Mouse (Mus musculus) heart, embryonic 11.5 days (tissue): ENCODE results near the gene Rpl35a. TPM values are rescaled to one million over a fixed set of nuclear protein-coding genes. Genes with fewer than 3 reads are reported as not detected.
A peak's percentile ranks its signal among the peaks of the same experiment; 100 is the strongest.
"Not testable (repeated sequence)": the region's sequence is repeated elsewhere in the genome, so short reads cannot be mapped to it uniquely, and the experiment has no call there.

Experiments used
- ATAC-seq: fragments of 200-750 bp; cut with Nextera tagmentation; replicated peaks from 2 replicates; pipeline ENCODE4 v1.8.0; 2017; ENCODE audit warnings: moderate library complexity; ENCODE audit not compliant: insufficient number of reproducible peaks, low FRiP score, low TSS enrichment
- H3K27ac ChIP-seq: fragments of 300-500 bp; sonication (generic); 2 replicates; pipeline ENCODE4 v1.5.1; 2014; ENCODE audit warnings: mild to moderate bottlenecking, low read depth, low read length
- H3K27me3 ChIP-seq: fragments of 300-500 bp; sonication (generic); 2 replicates; pipeline ENCODE4 v1.6.1; 2014; ENCODE audit warnings: mild to moderate bottlenecking, low read length, mixed read lengths; ENCODE audit not compliant: control insufficient read depth, insufficient read depth
- H3K36me3 ChIP-seq: fragments of 300-500 bp; sonication (generic); 2 replicates; pipeline ENCODE4 v1.6.1; 2014; ENCODE audit warnings: mild to moderate bottlenecking, low read length, moderate library complexity, mixed read lengths; ENCODE audit not compliant: control insufficient read depth, insufficient read depth
- H3K4me1 ChIP-seq: fragments of 300-500 bp; sonication (generic); 2 replicates; pipeline ENCODE4 v1.6.1; 2014; ENCODE audit warnings: low read length; ENCODE audit not compliant: control insufficient read depth, insufficient read depth
- H3K4me2 ChIP-seq: fragments of 300-500 bp; sonication (generic); 2 replicates; pipeline ENCODE4 v1.6.1; 2014; ENCODE audit warnings: mild to moderate bottlenecking, moderate library complexity
- H3K4me3 ChIP-seq: fragments of 300-500 bp; sonication (generic); 2 replicates; pipeline ENCODE4 v1.5.1; 2014; ENCODE audit warnings: low read depth, low read length
- H3K9ac ChIP-seq: fragments of 300-500 bp; sonication (generic); 2 replicates; pipeline ENCODE4 v1.6.1; 2014; ENCODE audit warnings: mild to moderate bottlenecking, low read depth, low read length, moderate library complexity
- H3K9me3 ChIP-seq: fragments of 300-500 bp; sonication (generic); replicated peaks from 2 replicates; pipeline ENCODE4 v1.6.1; 2016; ENCODE audit warnings: low read length; ENCODE audit not compliant: control insufficient read depth
- WGBS: fragments of 180-500 bp; shearing (Covaris S2); extraction: QIAGEN DNeasy Blood & Tissue Kit; methylation state at CpG from one replicate; pipeline ENCODE4 v1.1.7; 2014; ENCODE audit not compliant: insufficient replicate concordance; 5-methylcytosine and 5-hydroxymethylcytosine counted together
- polyA plus RNA-seq: library from polyadenylated mRNA; unstranded; fragments of >200 nt; fragmentation: Nextera tagmentation; extraction: Ambion mirVana; gene quantifications from 2 replicates; pipeline ENCODE4 v1.2.1, GENCODE M21; 2014

Gene Rpl35a
- polyA plus RNA-seq, 1 experiment from 2014 or later = 805 TPM

DNA sequence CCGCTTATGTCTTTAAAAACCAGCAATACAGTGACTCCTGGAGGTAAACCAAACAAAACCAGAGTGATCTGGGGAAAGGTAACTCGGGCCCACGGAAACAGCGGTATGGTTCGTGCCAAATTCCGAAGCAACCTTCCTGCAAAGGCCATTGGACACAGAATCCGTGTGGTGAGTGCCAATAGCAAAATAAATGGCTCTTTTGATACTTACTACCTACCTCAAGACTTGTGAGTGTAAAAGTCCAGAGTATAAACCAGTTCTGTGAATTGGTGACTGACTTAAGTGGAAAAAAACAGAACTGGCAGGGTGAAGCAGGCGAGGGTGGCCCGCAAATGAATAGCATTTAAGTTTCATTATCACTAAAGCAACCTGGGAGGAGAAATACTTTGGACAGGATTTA, 2.4 kb downstream of the Rpl35a start:
- not testable (repeated sequence) for H3K9me3 ChIP-seq, H3K27me3 ChIP-seq, H3K4me2 ChIP-seq, ATAC-seq, H3K27ac ChIP-seq, H3K9ac ChIP-seq
- Histone ChIP-seq H3K4me1 (peaks cover 13% of the 10 kb centered on the region), H3K36me3 (peaks cover 21% of the 10 kb centered on the region), H3K4me3 (peak overlapping the region; percentile 94; the same call in 1 of the 2 replicates)
- WGBS = 91% methylated on average over 9 of the region's 9 CpGs

DNA sequence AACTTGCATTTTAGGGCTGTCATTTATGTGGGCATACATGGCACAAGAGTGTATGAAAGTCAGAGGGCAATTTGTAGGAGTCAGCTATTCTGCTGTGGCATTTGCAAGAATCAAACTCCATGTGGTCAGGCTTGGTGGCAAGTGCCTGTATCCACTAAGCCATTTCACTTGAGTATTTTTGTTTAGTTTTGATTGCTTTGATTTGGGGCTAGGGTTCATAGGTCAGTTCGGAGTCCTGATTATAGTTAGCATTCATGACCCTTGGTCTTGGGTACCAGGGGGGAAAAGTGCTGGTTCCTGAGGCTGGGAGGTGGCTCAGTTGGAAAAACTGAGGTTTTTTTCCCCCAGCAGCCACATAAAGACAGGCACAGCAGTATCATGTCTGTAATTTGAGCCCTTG, 3.2 kb downstream of the Rpl35a start:
- WGBS = 94% methylated on average over 1 of the region's 1 CpGs
- no peak overlapping the region for H3K4me2 ChIP-seq
- H3K4me3 ChIP-seq = no peak overlapping the region
- H3K27me3 ChIP-seq = no peaks in the 10 kb centered on the region
- H3K4me1 ChIP-seq = peaks cover 13% of the 10 kb centered on the region
- H3K27ac ChIP-seq = no peak overlapping the region
- peaks cover 21% of the 10 kb centered on the region for H3K36me3 ChIP-seq
- ATAC-seq = no peak
- no peak overlapping the region for H3K9ac ChIP-seq
- no peaks in the 10 kb centered on the region for H3K9me3 ChIP-seq

GRCm38 (mm10) chr16:33060926-33061325, 4.7 kb downstream of the Rpl35a start:
- no peak overlapping the region for H3K4me2 ChIP-seq
- H3K27me3 ChIP-seq = no peaks in the 10 kb centered on the region
- peaks cover 13% of the 10 kb centered on the region for H3K4me1 ChIP-seq
- no peaks in the 10 kb centered on the region for H3K9me3 ChIP-seq
- no peak overlapping the region for H3K9ac ChIP-seq
- no peak overlapping the region for H3K4me3 ChIP-seq
- H3K27ac ChIP-seq = no peak overlapping the region
- WGBS = 75% methylated on average over 2 of the region's 2 CpGs
- H3K36me3 ChIP-seq = peaks cover 21% of the 10 kb centered on the region
- ATAC-seq = no peak

GRCm38 (mm10) chr16:33061400-33061799, 5.1 kb downstream of the Rpl35a start:
- WGBS = 51% methylated on average over 11 of the region's 11 CpGs
- Histone ChIP-seq H3K27ac (peak overlapping the region; percentile 86), H3K9me3 (no peaks in the 10 kb centered on the region), H3K9ac (peak overlapping the region; percentile 74; the same call in 1 of the 2 replicates), H3K4me3 (peak overlapping the region; percentile 74; the same call in 1 of the 2 replicates), H3K36me3 (peaks cover 21% of the 10 kb centered on the region), H3K4me1 (peaks cover 13% of the 10 kb centered on the region), H3K27me3 (no peaks in the 10 kb centered on the region), H3K4me2 (peak overlapping the region; percentile 78)
- no peak for ATAC-seq

DNA sequence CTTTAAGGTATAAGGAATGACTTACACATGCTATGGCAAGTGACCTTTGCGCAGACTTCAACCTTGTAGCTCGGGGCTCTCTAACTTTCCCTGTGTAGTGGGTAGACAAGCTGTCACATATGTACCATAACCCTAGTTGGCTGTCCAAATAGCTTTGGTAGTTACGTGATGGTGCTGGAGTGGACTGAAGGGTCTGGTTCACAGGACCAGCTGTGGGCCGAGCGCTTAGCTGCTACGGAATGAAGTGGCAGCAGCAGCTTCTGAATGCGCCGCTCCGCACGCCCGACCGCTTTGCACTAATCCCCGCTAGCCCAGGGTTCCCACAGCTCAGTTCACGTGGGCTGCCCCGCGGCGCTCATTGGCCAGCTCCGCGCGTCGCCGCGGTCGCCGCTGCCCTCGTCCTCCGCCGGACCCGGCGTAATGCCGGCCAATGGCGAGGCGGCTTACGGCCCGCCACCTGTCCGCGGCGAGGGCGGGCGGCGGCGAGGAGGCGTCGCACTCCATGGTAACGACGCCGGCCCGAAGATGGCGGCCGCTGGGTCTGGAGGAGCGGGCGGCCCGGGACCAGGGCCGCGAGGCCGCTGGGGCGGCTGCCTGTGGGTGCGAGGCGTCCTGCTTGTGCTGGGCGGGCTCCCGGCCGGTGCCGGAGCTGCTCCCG, 5.9 kb downstream of the Rpl35a start, which contains the start of gene Lmln:
TSS of gene Lmln (plus strand) at position 498 of the 658 bp plus-strand sequence.
- peak; percentile 94 for ATAC-seq
- Histone ChIP-seq H3K27me3 (no peaks in the 10 kb centered on the region), H3K4me3 (peak within 1 kb of the TSS; percentile 74), H3K27ac (peak within 1 kb of the TSS; percentile 86), H3K36me3 (peaks cover 21% of the 10 kb centered on the region), H3K4me2 (peak within 1 kb of the TSS; percentile 78), H3K9me3 (no peaks in the 10 kb centered on the region), H3K9ac (peak within 1 kb of the TSS; percentile 74), H3K4me1 (peaks cover 13% of the 10 kb centered on the region)
- under 1% methylated on average over 64 of the region's 64 CpGs for WGBS

DNA sequence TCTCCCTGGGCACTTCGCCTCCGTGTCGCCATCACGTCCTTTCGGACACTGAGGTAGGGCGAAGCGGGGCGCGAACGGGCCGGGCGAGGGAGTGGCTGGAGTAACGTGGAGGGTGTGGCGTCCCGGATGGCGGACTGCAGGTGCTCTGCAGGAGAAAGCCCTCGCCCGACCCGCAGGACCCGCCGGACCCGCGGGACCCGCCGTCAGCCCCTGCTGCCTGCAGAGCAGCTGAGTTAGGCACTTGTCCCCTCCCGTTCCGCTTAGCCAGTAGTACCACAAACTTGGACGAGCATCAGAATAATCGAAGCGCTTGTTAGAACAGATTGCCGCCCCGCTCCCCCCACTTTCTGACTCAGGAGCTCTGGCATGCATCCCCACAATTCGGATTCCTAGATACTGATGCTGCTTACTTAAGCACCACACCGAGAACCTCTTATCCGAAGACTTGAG, 6.5 kb downstream of the Rpl35a start:
- H3K4me2 ChIP-seq = peak overlapping the region; percentile 78
- under 1% methylated on average over 35 of the region's 35 CpGs for WGBS
- H3K4me3 ChIP-seq = peak overlapping the region; percentile 74
- H3K4me1 ChIP-seq = peaks cover 10% of the 10 kb centered on the region
- peaks cover 21% of the 10 kb centered on the region for H3K36me3 ChIP-seq
- peak overlapping the region; percentile 86; the same call in 1 of the 2 replicates for H3K27ac ChIP-seq
- H3K9ac ChIP-seq = peak overlapping the region; percentile 74
- ATAC-seq = peak; percentile 73
- H3K27me3 ChIP-seq = no peaks in the 10 kb centered on the region
- H3K9me3 ChIP-seq = no peaks in the 10 kb centered on the region

GRCm38 (mm10) chr16:33063267-33063666, 7.0 kb downstream of the Rpl35a start:
- WGBS = 19% methylated on average over 7 of the region's 7 CpGs
- peaks cover 19% of the 10 kb centered on the region for H3K36me3 ChIP-seq
- H3K4me1 ChIP-seq = peaks cover 5% of the 10 kb centered on the region
- H3K27ac ChIP-seq = no peak overlapping the region
- H3K27me3 ChIP-seq = no peaks in the 10 kb centered on the region
- ATAC-seq = no peak
- H3K4me3 ChIP-seq = peak overlapping the region; percentile 74
- no peaks in the 10 kb centered on the region for H3K9me3 ChIP-seq
- H3K4me2 ChIP-seq = peak overlapping the region; percentile 78
- peak overlapping the region; percentile 74 for H3K9ac ChIP-seq

GRCm38 (mm10) chr16:33064636-33065035, 8.4 kb downstream of the Rpl35a start:
- H3K36me3 ChIP-seq = peaks cover 7% of the 10 kb centered on the region
- 77% methylated on average over 9 of the region's 9 CpGs for WGBS
- H3K4me3 ChIP-seq = no peak overlapping the region
- peaks cover 2% of the 10 kb centered on the region; the same call in 1 of the 2 replicates for H3K4me1 ChIP-seq
- no peak for ATAC-seq
- H3K9me3 ChIP-seq = no peaks in the 10 kb centered on the region
- H3K27me3 ChIP-seq = no peaks in the 10 kb centered on the region
- no peak overlapping the region for H3K9ac ChIP-seq
- no peak overlapping the region for H3K4me2 ChIP-seq
- no peak overlapping the region for H3K27ac ChIP-seq

GRCm38 (mm10) chr16:33070928-33071327, 14.7 kb downstream of the Rpl35a start:
- H3K4me1 ChIP-seq = no peaks in the 10 kb centered on the region
- H3K4me2 ChIP-seq = no peak overlapping the region
- H3K36me3 ChIP-seq = peaks cover 2% of the 10 kb centered on the region; the same call in 1 of the 2 replicates
- H3K9ac ChIP-seq = no peak overlapping the region
- no peak overlapping the region for H3K27ac ChIP-seq
- H3K4me3 ChIP-seq = no peak overlapping the region
- H3K9me3 ChIP-seq = no peaks in the 10 kb centered on the region
- no peak for ATAC-seq
- no peaks in the 10 kb centered on the region for H3K27me3 ChIP-seq
